Mouse (Mus musculus): ENCODE measurements around the gene Miox.

Miox gene

DNA sequence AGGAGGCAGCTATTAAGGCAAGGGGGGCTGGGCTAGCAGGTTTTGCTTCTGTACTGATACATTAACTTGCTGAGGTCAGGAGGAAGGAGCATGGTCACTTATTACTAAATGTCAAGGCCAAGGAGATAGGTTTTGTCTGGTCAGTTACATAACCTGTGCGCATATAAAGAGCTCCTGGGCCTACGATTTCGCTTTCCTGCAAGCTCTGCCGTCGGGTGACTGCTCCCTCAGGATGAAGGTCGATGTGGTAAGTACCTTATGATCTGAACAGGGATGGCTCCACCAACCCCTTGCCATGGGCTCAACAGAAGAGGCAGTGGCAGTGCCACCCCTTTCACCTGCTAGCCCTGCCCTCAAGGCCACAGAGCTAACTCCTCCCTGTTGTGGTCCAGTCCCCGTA, at the start of gene Miox:
Gene Miox (plus strand): TSS at position 128 of the 400 bp plus-strand sequence.
- no peak for DNase-seq (ENCODE audit: low spot score in 2 of 2)

DNA sequence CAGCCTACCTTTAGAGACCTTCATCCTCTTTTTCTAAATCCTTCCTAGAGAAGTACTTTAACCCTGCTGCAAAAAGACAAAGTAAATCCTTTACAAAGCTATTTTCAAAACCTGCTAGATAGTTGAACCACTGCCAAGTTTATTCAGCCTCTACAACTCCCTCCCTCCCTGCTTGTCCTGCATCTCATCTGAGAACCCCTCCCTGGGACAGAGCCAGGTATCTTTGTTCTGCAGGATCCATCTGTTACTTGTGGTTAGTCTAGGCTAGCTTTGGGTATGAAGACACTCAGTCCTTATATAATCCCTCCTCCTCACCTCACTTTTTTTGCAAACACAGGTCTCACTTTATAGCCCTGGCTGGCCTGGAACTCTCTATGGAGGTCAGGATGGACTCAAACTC, 49.2 kb upstream of the Miox start:
- no peak for DNase-seq (ENCODE audit: low spot score in 2 of 2)

DNA sequence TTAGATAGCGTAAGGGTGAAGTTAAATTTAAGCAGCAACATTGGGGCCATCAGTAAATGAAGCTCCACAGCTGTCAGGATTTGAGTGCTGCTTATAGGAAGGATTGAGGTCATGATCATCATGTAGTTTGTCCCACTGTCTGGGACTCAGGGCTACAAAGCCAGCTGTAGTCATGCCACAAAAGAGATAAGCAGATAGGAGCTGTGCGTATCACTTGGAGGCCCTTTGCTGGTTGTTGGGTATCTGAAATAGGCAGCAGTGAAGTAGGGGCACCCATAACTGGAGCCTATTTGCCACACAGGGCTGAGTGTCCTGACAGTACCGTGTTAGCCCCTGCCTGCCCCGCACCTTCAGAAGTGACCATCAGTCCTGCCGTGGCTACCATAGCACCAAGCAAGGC, 48.7 kb upstream of the Miox start:
- no peak for DNase-seq (ENCODE audit: low spot score in 2 of 2)

DNA sequence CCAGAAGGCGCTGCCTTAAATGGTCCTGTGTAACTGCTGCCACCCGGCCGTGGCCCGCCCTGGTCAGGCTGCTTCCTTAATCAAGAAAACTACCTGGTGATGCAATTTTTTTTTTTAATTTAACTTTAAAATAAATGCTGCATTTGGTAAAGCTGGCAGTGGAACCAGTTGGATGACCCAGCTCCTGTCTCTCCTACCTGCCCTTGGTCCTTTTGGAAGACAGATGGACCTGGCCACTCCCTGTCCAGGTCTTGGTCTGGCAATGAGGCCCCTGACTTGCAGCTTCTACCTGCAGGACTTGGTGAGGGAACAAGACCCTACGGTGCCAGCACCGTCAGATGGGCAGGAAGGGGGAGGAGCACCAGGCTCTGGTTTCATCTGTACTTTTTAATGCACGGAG, 48.1 kb upstream of the Miox start:
- no peak for DNase-seq (ENCODE audit: low spot score in 2 of 2)

DNA sequence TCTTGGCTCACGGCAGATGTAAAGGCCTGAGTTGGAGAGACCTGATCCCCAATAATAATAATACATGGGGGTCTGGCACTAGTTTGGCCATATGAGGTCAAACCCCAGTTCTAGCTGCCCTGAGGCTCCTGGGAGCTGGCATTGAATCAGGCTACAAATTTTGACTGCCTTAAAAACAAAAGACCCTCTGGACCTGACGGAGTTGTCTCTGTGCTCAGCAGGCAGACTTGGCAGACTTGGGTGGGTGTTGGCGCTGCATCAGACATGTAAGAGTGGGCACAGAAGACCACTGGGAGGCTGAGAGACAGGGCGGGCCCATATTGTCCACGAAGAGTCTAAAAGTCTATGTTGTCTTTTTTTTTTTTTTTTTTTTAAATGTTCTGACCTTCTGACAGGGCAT, 47.6 kb upstream of the Miox start:
- DNase-seq (ENCODE audit: low spot score in 2 of 2) = no peak

DNA sequence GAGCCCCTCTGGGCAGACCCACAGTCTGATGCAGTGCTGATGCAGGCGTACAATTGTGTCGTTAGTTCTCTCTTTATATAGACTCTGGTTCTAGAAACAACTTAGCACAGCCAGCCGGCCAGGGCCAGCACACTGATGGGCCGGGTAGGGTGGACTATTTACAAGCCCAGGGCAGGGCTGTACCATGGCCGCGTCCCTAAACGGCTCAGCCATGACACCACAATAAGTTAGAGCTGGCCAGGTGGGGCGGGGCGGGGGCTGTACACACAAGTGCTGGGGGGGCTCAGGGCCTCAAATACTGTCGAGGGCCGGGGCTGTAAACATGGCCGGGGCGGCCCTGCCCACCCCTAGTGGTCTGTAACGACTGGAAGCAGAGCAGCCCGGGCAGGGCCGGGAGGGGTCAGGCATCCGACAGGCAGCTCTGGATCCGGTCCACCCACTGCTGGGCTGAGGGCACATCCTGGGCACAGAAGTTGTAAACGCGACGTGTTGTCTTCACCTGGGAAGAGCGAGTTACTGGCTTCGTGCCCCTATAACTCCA, 45.9 kb upstream of the Miox start:
- no peak for DNase-seq (ENCODE audit: low spot score in 2 of 2)

DNA sequence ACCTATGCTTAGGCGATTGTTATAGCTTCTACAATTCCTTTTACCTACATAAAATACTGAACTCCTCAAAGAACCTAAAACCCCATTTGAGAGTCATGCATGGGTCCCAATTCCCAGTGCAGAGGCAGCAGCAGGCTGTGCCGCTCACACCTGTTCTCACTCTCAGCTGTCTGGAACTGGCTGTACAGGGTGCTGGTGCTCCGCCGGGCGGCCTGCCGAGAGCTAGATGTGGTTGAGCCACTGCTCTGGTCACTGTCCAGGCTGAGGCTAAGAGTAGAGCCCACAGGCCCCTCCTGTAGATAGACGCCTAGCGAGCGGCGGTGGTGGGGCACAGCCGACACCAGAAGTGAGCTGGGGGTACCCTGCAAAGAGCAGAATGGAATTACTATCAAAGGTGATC, 44.7 kb upstream of the Miox start:
- DNase-seq (ENCODE audit: low spot score in 2 of 2) = no peak

DNA sequence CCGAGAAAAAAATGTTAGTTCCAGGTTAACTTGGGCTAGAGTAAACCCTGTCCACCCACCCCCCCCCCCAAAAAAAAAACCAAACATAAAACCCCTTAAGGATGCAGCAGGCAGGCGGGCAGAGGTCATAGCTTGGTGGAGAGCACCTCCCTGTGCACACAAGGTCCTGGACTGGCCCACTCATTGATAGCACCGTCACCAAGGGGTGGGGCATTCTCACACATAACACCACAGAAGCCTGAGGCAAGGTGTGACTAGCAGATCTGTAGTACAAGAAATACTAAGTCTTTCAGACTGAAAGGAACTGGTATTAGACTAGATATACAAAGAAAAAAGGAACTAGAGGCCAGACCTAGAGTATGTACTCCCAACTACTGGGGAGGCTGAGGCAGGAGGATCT, 42.7 kb upstream of the Miox start:
- DNase-seq (ENCODE audit: low spot score in 2 of 2) = no peak

DNA sequence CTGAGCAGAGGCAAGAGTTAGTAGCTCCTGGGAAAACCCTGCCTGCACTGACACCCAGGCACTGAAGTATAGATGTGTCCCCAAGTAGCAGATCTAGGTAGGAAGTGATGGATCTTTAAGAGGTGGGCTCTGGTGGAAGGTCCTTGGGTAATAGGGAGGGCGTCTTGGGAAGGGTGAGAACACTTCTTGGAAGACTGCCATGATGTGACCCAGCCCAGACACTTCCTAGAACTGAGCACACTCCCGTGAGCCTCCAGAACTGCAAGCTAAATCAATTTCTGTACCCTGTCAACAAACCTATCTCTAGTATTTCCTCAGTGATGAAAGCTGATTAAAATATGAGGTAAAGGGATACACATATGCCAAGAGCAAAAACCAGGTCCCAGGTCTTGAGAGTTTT, 41.4 kb upstream of the Miox start:
- DNase-seq (ENCODE audit: low spot score in 2 of 2) = no peak

DNA sequence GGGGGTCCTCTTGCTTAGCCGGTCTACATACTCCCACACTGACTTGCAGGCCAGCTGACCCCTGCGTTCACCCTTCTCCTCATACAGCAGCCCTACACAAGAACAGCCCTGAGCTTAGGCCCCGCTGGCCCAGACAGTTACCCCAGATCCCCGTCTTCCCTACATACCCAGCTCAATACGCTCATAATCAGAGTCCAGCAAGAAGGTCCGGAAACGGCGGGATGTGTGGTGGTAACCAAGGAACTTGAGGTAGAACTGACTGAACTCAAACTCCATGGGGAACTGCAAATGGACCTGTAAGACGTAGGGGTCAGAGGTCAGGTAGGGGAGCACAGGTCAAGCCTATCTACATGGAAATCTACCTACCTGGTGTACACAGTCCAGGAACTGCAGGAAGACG, 40.4 kb upstream of the Miox start:
- no peak for DNase-seq (ENCODE audit: low spot score in 2 of 2)

DNA sequence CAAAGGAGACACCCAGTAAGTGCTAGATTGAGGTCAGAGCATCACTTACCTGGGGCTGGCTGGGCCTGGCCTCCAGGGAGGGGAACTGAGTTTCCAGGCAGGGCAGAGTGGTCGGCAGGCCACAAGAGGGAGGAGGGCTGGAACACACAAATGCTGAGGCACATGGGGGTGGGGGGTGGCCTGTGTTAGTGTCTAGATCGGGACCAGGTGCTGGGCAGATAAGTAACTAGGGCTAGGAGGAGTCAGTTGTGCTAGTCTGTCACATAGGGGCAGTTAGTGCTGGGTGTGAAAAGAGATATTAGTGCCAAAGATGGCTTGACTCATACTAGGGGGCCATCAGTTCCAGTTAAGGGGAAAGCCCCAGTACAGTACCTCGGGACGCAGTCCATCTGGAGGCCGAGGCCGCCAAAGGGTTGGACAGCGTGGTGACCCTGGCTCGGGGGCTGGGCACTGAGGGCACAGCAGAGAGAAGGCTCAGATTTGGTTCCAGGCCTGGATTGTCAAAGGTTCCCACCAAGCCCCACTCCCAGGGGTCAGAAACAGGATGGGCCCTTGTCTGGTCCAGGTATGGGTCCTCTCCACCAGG, 38.5 kb upstream of the Miox start:
- no peak for DNase-seq (ENCODE audit: low spot score in 2 of 2)

DNA sequence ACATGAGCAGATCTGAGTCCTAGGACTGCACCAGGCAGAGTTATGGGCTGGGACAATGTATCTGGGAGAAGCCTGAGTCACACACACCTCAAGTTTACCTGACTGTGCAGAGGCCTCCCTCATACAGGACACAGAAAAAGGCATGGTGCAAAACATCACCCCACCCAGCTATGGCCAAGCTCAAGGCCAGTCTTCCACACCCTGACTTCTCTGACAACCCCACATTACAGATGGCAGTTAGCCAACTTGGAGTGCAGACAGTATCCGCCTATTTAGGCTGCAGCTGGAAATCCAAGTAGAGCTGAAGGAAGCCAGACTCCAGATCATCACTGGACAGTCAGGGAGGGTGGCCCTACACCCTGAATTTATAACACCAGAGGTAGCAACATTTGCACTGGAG, 37.7 kb upstream of the Miox start:
- DNase-seq (ENCODE audit: low spot score in 2 of 2) = no peak

DNA sequence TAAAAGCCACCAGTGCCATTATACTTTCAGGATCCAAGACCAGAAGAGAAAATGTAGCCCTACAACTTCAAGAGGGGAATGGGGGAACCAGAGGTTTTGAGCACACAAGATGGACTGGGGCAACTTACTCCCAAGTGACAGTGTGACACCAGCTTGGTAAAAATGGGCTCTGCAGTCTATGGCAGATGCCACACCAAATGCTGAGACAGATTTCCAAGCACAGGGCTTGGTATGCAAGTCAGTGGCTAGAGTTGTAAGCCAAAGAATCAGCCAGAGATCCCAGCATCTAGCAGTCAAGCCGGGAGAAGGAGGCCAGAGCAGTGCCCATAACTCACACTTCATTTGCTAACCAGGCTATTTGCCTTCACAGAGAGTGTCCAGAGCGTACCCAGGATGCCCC, 36.5 kb upstream of the Miox start:
- no peak for DNase-seq (ENCODE audit: low spot score in 2 of 2)

DNA sequence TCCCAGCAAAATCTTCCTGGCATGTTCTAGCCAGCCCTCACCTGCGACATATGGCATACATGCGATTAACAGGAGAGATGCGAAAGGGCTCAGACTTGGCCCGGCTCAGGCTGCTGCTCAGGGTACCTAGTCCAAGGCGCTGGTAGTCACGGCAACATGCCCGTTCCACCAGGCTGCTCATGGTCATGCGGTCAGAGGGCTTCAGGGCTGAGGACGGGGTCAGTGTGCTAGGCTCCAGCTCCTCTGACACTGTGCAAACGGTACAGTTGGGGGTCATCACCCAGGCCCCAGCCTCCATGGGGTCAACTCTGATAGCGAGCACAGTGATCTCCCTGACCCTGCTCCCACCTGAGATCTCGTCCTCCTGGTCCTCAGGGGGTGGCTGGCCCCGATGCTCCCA, 34.0 kb upstream of the Miox start:
- DNase-seq (ENCODE audit: low spot score in 2 of 2) = no peak

DNA sequence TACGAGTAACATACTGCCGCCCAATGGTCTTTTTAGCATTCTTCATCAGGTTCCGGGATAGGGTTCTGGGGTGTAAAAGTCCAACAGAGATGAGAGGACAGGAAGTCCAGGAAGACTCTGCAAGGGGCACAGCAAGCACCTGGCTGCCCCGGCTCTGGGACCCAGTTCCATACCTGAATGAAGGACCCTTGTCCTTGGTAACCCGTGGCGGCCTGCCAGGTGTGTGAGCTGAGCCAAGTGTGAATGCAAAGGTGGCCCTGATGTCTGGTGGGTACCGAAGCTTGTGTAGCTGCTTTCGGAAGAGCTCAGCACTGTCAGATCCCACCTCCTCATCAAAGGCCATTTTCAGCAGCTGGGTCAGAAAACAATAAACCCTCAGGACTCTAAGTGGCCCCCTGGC, 33.6 kb upstream of the Miox start:
- no peak for DNase-seq (ENCODE audit: low spot score in 2 of 2)

DNA sequence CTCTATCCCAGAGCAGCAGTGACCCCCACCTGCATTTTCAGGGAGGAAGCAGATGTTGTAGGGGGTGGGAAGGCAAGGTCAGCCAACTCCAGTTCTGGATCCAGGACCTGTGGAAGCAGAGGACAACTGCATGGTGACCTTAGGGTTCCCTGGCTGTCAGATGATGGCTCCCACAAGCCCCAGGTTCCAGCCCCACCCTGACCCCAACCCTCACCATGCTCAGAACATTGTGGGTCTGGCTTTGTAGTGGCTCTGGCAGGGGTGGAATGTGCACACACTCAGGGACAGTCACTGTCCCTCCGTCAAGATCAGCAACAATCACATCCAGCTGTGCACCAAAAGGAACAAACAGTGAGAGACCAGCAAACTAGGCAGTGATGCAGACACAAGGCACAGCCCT, 28.2 kb upstream of the Miox start:
- no peak for DNase-seq (ENCODE audit: low spot score in 2 of 2)

DNA sequence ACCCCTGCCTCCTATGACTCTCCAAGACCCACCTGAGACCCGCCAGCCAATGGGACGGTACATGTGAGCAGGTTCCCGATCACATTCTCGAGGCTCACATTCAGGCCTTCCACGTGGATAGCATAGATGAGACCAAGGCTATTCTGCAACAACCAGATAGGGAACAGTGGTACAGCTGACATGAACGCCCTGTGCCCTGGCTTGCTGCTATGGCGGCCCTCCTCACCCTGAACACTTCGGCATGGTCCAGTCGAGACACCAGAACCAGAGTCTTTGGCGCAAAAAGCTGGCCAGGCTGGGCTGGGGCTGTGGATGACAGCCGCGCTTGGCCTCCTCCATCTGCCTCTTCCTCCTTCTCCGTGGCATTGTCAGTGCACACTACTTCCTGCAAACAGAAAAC, 26.7 kb upstream of the Miox start:
- no peak for DNase-seq (ENCODE audit: low spot score in 2 of 2)

DNA sequence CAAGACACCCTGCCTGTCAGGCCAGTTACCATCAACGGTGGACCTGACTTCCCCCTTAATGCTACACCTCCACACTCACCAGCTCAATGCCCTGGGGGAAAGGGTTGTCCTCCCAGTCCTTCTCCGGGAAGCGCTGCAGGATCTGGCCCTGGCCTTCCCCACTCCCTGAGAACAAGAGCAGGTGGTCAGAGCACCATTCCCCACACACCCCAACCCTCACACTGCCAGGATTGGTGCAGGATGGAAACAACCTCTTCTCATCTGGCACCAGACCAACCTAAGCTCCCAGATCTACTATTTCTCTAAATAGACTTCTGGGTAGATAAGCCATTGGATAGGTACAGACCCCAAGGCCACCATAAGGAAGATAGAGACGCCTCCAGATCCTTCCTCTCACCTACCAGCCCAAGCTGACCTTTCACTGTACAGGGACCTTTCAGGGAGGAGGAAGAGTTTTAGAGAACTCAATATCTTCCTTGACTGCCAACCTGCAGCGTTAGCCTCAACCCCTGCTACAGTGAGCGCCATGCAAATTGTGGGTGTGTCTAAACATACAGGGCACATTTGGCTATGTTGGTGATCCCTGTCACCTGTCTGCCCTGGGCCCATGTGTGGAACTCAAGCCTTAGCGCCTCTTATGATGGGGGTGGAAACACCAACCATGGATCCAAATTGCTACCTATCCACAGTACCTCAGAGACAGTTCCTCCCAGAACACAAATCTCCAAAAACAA, 25.6 kb upstream of the Miox start:
- peak in 1 of 2 experiments; percentile 17 for DNase-seq (ENCODE audit: low spot score in 2 of 2)

DNA sequence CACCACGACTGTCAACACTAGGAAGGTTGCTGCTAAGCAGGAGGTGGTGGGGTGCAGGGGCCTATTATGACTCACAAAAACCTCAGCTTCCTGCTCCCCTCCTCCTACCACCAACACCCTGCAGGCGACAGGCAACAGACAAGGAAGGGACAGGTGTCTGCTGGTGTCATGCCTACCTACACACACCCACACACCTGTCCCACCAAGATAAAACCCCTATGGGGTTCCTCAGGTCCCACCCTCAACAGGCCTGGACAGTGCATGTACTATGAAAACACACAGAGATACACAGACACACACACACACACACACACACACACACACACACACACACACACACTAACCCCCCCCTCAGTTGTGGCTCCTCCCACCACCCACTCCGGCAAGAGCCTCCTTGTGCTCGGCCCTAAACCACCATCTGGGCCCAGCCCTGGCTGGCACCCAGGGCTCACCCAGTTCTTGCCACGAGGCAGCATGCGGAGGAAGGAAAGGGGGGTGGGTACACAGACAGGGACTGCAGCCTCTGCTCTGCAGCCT, 24.2 kb upstream of the Miox start:
- DNase-seq (ENCODE audit: low spot score in 2 of 2) = peak; percentile 38 to 74

DNA sequence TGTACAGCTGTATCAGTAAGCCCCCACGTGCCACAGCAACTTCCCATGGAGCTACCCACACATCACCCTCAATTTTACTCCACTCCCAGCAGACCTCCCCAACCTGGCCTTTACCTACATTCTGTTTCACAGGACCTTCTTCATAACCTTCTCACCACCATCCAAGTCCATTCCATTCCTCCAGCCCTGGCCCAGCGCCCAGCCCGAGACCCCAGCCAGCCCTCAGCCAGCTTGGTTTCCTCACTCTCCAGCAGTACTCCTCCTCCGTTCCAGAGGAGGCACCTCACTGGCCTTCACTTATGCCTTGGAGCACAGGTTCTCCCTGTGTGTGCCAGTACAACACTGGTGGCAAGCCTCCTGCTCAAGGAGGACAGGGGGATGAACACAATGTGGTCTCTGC, 20.8 kb upstream of the Miox start:
- DNase-seq (ENCODE audit: low spot score in 2 of 2) = peak in 1 of 2 experiments; percentile 14

DNA sequence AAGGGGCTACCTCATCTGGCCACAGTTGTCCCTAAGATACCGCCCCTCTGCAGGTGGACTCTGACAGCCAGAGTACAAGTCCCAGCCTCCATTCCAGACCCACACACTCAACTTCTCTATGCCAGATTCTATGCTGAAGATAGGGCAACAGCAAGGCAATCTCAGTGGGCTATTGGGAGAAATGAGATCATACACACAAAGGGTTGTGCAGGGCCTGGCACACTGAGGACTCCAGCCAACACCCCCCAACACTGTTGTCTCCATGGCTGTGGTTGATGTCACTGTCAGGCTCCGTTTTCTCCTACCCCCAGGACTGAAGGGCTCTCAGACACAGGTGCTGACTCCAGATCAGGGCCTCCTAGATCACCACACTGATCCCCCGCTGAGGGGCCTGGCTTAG, 20.1 kb upstream of the Miox start:
- DNase-seq (ENCODE audit: low spot score in 2 of 2) = no peak

DNA sequence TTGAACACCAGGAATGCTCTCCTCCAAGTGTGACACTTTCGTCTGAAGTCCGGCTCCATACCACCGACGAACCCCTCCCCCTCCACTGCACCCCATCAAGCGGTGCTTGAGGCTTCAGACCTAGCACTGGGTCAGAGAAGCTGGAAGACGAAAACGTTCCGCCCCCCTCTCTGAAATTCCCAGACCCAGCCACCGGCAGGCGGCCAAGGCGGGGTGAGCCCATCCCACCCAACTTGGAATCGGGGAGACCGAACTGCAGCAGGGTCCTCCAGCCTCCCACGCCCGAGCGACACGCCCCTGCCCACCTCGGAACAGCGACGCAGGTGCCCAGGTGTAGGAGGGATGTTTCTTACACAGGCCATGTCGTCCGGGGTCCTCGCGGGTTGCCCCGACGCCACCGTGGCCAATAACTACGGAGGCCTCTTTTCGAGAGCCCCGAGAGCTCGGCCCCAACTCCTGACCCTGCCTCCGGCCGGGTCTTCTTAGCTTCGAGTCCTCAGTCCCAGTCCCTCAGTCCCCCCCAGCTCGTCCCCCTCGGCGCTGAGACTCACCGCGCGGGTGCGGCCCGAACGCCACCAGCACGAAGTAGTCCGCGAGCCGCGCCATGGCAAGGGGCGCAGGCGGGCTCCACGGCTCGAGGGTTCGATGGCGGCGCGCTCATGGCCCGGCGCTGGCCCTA, 19.5 kb upstream of the Miox start:
- DNase-seq (ENCODE audit: low spot score in 2 of 2) = peak in 1 of 2 experiments; percentile 33

Data from spleen, postnatal 4 days (tissue).